Mouse (Mus musculus) gastrocnemius, postnatal 10 days (tissue): ENCODE results near the gene Gramd1a. TPM values are rescaled to one million over a fixed set of nuclear protein-coding genes. Genes with fewer than 3 reads are reported as not detected.

Experiments used
- DNase-seq: peaks from one replicate; pipeline ENCODE4 v3.0.0; 2021; ENCODE audit warnings: mixed read lengths
- total RNA-seq, 2 experiments: library from RNA; stranded (reverse); gene quantifications; 2 replicates each; pipeline ENCODE4 v1.2.3; 2021

Gene Gramd1a
- total RNA-seq, 2 experiments from 2014 or later = 35.0 to 35.8 TPM

- DNase-seq = no peak
These were observed 58.7 kb downstream of the Gramd1a start for GRCm38 (mm10) chr7:31096892-31097564.

DNA sequence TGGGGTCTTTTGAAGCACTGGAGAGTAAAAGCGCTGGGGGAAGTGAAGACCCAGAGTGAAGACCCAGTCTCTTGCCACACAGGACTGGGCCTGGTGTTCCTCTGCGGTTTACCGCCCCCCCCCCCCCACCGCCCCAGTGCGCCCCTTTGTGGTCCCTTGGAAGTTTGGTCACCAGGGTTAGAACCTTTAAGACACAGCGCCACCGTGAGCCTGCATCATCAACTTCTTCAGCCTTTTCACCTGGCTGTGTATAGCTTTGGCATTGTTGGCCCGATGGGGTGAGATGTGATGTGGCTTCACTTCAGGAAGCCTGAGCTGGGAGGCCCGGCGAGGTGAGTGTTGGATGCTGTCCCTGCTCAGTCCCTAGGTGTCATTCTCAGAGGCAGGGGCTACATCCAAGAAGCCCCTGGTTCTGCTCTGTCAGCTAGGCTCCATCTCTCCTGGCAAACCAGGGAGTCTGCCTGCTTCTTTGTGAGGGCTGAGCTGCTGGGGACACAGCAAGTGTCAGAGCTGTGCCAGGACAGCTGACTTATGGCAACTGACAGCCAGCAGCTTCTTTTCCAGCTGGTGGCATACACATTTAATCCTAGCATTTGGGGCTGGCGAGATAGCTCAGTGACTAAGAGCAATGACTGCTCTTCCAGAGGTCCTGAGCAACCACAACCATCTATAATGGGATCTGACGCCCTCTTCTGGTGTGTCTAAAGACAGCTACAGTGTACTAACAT, 60.8 kb downstream of the Gramd1a start:
- no peak for DNase-seq

DNA sequence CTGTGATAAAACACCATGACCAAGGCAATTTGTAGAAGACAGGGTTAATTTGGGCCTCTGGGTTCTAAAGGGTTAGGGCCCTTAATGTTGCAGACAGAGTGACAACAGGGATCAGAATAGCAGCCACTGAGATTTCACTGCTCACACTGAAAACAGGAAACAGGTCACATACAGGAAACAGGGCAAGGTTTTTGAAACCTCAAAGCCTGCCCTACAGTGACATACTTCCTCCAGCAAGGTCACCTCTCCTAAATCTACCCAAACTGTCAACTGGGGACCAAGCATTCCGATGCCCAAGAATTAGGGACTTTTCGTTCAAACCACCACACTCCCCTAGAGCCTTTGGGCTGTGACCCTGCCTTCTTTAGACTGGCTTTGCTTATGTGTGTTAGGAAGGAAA, 66.0 kb downstream of the Gramd1a start:
- DNase-seq = no peak

DNA sequence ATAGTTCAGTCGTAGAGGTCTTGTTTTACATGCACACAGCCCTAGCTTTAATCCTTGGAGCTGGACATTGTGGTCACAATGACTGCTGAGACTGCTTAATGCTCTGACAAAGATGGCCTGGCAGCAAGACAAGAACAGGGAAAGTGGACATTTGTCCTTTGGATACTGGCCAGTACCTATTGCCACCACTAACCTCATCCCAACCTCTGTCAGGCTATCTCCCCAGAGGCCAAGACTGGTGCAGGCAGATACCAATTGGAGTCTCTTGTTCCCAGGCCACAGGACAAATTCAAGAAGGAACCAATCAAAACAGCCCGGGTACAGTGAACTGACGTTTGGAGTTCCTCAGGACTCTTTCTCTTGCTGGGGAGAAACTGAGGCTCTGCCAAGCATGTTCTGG, 67.5 kb downstream of the Gramd1a start:
- no peak for DNase-seq

- no peak for DNase-seq
These were observed 68.4 kb downstream of the Gramd1a start for GRCm38 (mm10) chr7:31087262-31087661.

GRCm38 (mm10) chr7:31086175-31086755, 69.4 kb downstream of the Gramd1a start:
- DNase-seq = no peak

DNA sequence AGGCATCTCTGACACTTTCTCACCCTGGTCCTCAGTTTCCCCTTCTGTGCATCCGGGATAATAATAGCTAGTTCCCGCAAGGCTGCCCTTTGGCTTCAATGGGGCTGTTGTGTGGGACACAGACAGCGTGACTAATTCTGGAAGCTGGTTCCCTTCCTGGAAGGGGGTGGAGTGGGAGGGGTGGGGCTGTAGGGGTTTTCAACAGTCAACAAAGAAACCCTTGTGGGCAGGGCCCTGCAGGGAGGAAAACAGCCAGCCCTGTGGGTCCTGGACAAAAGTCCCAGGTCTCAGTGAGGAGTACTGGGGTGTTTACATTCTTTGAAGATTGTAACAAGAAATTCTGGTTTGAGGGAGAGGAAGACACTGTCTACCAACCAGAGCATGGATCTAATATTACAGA, 70.5 kb downstream of the Gramd1a start:
- DNase-seq = no peak

DNA sequence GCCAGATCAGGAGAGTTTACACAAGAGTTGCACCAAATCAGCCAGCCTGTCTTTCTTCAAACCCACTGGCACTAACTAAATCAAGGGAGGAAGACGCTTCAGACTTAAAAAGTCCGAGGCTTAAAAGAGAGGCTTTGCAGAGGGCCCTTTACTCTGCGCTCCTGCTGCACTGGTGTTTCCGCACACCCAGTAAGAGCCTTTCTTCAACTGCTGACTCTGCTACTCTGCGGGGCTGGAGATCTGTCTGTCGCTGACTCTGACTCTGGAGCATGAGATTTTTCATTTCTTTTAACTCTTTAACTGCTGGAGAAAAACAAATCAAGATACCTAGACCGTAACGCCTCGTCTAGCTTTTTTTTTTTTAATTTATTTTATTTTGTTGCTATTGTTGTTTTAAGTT, 71.6 kb downstream of the Gramd1a start:
- DNase-seq = no peak

- peak; percentile 65 for DNase-seq
These were observed 72.7 kb downstream of the Gramd1a start for GRCm38 (mm10) chr7:31082831-31083588.

GRCm38 (mm10) chr7:31082106-31082505, 73.6 kb downstream of the Gramd1a start:
- no peak for DNase-seq

GRCm38 (mm10) chr7:31081106-31081505, 74.6 kb downstream of the Gramd1a start:
- DNase-seq = no peak

DNA sequence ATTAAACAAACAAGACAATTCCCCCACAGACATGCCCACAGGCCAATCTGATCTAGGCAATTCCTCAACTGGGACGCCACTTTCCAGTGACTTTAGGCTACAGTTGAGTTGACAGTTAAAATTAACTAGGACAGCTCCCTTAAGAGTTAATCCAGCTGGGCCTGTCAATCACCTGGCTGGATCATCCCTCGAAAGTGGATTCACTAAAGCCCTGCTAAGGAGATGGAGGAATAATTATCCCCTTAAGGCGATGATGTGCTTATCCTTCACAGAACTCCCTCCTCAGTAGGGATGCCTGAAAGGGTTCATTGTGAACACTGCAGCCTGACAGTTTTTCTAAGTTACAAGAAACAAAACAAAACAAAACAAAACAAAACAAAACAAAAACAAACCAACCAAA, 75.1 kb downstream of the Gramd1a start:
- DNase-seq = no peak

Other genes with a start within 250 kb of the Gramd1a start
- gene Mag, start 241.0 kb downstream of the Gramd1a start, total RNA-seq = 10 to 100 TPM in 1 of 2 experiments, 1 to 10 TPM in 1; 8.4 to 10.4 TPM
- not detected for gene Hamp2, start 231.2 kb downstream of the Gramd1a start, total RNA-seq
- gene Hamp, start 211.9 kb downstream of the Gramd1a start, total RNA-seq = not detected
- 10 to 100 TPM; 76.7 to 78.9 TPM for gene Usf2, start 199.1 kb downstream of the Gramd1a start, total RNA-seq
- gene Lsr, start 182.4 kb downstream of the Gramd1a start, total RNA-seq = under 1 TPM; 0.49 to 0.72 TPM
- gene Fam187b, start 182.1 kb downstream of the Gramd1a start, total RNA-seq = under 1 TPM in 1 of 2 experiments, not detected in 1; 0.18 TPM
- gene Fxyd5, start 113.4 kb downstream of the Gramd1a start, total RNA-seq = 10 to 100 TPM; 10.1 to 21.5 TPM
- 1 to 10 TPM; 2.4 to 2.6 TPM for gene Fxyd7, start 104.4 kb downstream of the Gramd1a start, total RNA-seq
- gene Fxyd1, start 98.7 kb downstream of the Gramd1a start, total RNA-seq = 1,000 to 10,000 TPM; 1,112 to 1,150 TPM
- gene Lgi4, start 96.6 kb downstream of the Gramd1a start, total RNA-seq = 1 to 10 TPM; 8.4 to 9.9 TPM
- gene Fxyd3, start 79.2 kb downstream of the Gramd1a start, total RNA-seq = 1 to 10 TPM; 2.9 TPM
- gene Hpn, start 40.6 kb downstream of the Gramd1a start, total RNA-seq = 1 to 10 TPM; 6.8 to 7.8 TPM
- gene Scn1b, start 28.9 kb downstream of the Gramd1a start, total RNA-seq = 100 to 1,000 TPM; 303 to 352 TPM
- gene Scgb2b2, start 134.6 kb upstream of the Gramd1a start, total RNA-seq = not detected
- gene Scgb1b2, start 135.9 kb upstream of the Gramd1a start, total RNA-seq = not detected
- gene Scgb2b3, start 206.2 kb upstream of the Gramd1a start, total RNA-seq = not detected
- gene Scgb1b3, start 219.7 kb upstream of the Gramd1a start, total RNA-seq = not detected